Mouse (Mus musculus) heart, embryonic 14.5 days (tissue): Measurements from ENCODE around the gene Inha. TPM values are rescaled to one million over a fixed set of nuclear protein-coding genes. Genes with fewer than 3 reads are reported as not detected.
A peak's percentile ranks its signal among the peaks of the same experiment; 100 is the strongest.

ENCODE experiments used
- ATAC-seq: fragments of 200-750 bp; cut with Nextera tagmentation; 2 replicates; pipeline ENCODE4 v1.8.0; 2017; ENCODE audit warnings: low read depth, moderate TSS enrichment; ENCODE audit not compliant: insufficient number of reproducible peaks, insufficient read depth, low FRiP score
- H3K27ac ChIP-seq, 2 experiments: fragments of 200-500 bp in 1 of 2; fragments of 300-500 bp in 1 of 2; sonication (generic) in 1 of 2; replicated peaks in 1 of 2; 2 replicates each; pipeline ENCODE4 v1.5.1; 2012 to 2014; ENCODE audit warnings: low read depth in 2 of 2, low read length in 2 of 2, control low read depth in 1 of 2, mild to moderate bottlenecking in 1 of 2, mixed read lengths in 1 of 2; ENCODE audit not compliant: control insufficient read depth in 1 of 2, insufficient read depth in 1 of 2
- H3K27me3 ChIP-seq: fragments of 300-500 bp; sonication (generic); 2 replicates; pipeline ENCODE4 v1.6.1; 2014; ENCODE audit warnings: mild to moderate bottlenecking, low read length, control low read depth; ENCODE audit not compliant: control insufficient read depth, insufficient read depth
- H3K36me3 ChIP-seq: fragments of 300-500 bp; sonication (generic); 2 replicates; pipeline ENCODE4 v1.6.1; 2014; ENCODE audit warnings: mild to moderate bottlenecking, control low read depth, low read length, mixed read lengths; ENCODE audit not compliant: control insufficient read depth, insufficient read depth
- H3K4me1 ChIP-seq, 2 experiments: fragments of 200-500 bp in 1 of 2; fragments of 300-500 bp in 1 of 2; sonication (generic) in 1 of 2; 2 replicates each; pipeline ENCODE4 v1.6.1; 2012 to 2014; ENCODE audit warnings: low read length in 2 of 2, control low read depth in 1 of 2, mixed read lengths in 1 of 2; ENCODE audit not compliant: control insufficient read depth in 2 of 2, insufficient read depth in 2 of 2
- H3K4me2 ChIP-seq: fragments of 300-500 bp; sonication (generic); 2 replicates; pipeline ENCODE4 v1.6.1; 2014; ENCODE audit warnings: mild to moderate bottlenecking, low read length
- H3K4me3 ChIP-seq, 2 experiments: fragments of 200-500 bp in 1 of 2; fragments of 300-500 bp in 1 of 2; sonication (generic) in 1 of 2; 2 replicates each; pipeline ENCODE4 v1.5.1; 2012 to 2014; ENCODE audit warnings: low read length in 2 of 2, mild to moderate bottlenecking in 2 of 2, control low read depth in 1 of 2, low read depth in 1 of 2, moderate library complexity in 1 of 2; ENCODE audit not compliant: control insufficient read depth in 1 of 2, insufficient read depth in 1 of 2
- H3K9ac ChIP-seq: fragments of 300-500 bp; sonication (generic); 2 replicates; pipeline ENCODE4 v1.6.1; 2014; ENCODE audit warnings: mild to moderate bottlenecking, low read length
- H3K9me3 ChIP-seq: fragments of 300-500 bp; sonication (generic); 2 replicates; pipeline ENCODE4 v1.6.1; 2016; ENCODE audit warnings: low read length, control low read depth; ENCODE audit not compliant: control insufficient read depth
- WGBS: fragments of 180-500 bp; shearing (Covaris S2); extraction: QIAGEN DNeasy Blood & Tissue Kit; methylation state at CpG from one replicate; pipeline ENCODE4 v1.1.7; 2014; 5-methylcytosine and 5-hydroxymethylcytosine counted together
- polyA plus RNA-seq: library from polyadenylated mRNA; unstranded; fragments of >200 nt; fragmentation: Nextera tagmentation; extraction: Ambion mirVana; gene quantifications from 2 replicates; pipeline ENCODE4 v1.2.1, GENCODE M21; 2014

Inha gene
- polyA plus RNA-seq, 1 experiment from 2014 or later = 3.9 TPM

DNA sequence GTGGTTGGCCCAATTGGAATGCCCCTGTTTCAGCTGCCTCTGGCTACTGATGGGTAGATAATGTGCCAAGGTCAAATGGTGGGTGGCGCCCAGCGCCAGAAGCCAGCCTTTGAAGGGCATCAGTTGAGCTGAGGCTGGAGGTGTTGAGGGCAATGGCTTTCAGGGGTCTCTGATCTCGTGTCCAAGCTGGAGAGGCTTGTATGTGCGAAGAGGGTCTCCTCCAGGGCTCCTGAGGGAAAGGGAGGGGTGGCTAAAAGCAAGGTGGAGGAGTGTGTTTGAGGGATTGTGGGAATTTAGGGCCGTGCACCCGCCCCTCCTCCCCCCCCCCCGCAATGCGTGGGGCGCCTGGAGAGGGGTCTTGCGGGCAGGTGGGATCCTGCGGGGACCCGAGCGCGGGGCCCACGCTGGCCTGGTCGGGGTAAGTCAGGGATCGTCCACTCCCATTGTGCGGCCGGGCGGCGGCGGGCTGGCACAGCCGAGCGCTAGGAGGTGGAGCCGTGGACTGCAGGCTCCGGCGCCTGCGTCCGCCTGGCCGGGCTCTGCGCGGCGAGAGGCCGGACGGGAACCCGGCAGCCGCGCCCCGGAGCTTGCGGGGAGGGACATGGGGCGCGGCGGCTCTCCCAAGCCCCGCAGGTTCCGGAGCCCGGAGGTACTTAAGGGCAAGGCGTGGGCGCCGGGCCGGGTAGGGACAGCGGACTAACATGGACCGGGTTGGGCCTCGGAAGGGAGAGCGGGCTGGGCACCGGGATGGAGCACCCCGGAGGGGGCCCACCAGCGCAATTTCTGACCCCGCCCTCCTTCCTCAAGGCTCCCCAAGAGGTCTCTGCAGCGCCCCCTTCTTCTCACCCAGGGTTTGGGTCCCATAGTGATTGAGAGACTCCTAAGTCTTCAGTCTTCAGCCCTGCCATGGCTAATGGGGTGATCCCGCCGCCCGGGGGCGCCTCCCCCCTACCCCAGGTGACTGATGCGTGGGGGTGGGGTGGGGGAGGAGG lies 39.4 kb downstream of the Inha start, which contains the start of gene Slc4a3:
Gene Slc4a3 (plus strand): TSS at position 302 of the 992 bp plus-strand sequence.
- H3K9me3 ChIP-seq = no peaks in the 10 kb centered on the region
- H3K27me3 ChIP-seq = no peaks in the 10 kb centered on the region
- H3K4me2 ChIP-seq = peak within 1 kb of the TSS; percentile 78
- peak within 1 kb of the TSS; percentile 79 for H3K9ac ChIP-seq
- peak within 1 kb of the TSS; percentile 54 to 74 for H3K4me3 ChIP-seq
- peaks cover 21% of the 10 kb centered on the region for H3K36me3 ChIP-seq
- peak; percentile 71 for ATAC-seq
- peaks cover 22 to 35% of the 10 kb centered on the region in 2 experiments for H3K4me1 ChIP-seq
- 1% methylated on average over 48 of the region's 64 CpGs for WGBS
- H3K27ac ChIP-seq = peak within 1 kb of the TSS; percentile 76 to 88

- Histone ChIP-seq H3K4me3 (peak overlapping the region in 1 of 2 experiments; percentile 54; a peak in 1 of 4 replicates), H3K27ac (peak overlapping the region in 1 of 2 experiments; percentile 88; a peak in 2 of 4 replicates), H3K36me3 (peaks cover 32% of the 10 kb centered on the region), H3K9me3 (no peaks in the 10 kb centered on the region), H3K27me3 (no peaks in the 10 kb centered on the region), H3K9ac (peak overlapping the region; percentile 79; the same call in 1 of the 2 replicates), H3K4me1 (peaks cover 22 to 35% of the 10 kb centered on the region in 2 experiments), H3K4me2 (peak overlapping the region; percentile 78)
- WGBS = 93% methylated on average over 13 of the region's 13 CpGs
- no peak for ATAC-seq
These were observed 40.5 kb downstream of the Inha start for GRCm38 (mm10) chr1:75547351-75547750.

- Histone ChIP-seq H3K9me3 (no peaks in the 10 kb centered on the region), H3K4me2 (no peak overlapping the region), H3K4me1 (peaks cover 22 to 35% of the 10 kb centered on the region in 2 experiments), H3K9ac (no peak overlapping the region), H3K27ac (0 out of 4 replicates have a peak overlapping the region, but pooled peaks of 1 of the 2 experiments have one; percentile 64), H3K36me3 (peaks cover 39% of the 10 kb centered on the region), H3K4me3 (no peak overlapping the region), H3K27me3 (no peaks in the 10 kb centered on the region)
- ATAC-seq = no peak
- WGBS = 89% methylated on average over 3 of the region's 3 CpGs
These were observed 41.2 kb downstream of the Inha start for GRCm38 (mm10) chr1:75548083-75548482.

DNA sequence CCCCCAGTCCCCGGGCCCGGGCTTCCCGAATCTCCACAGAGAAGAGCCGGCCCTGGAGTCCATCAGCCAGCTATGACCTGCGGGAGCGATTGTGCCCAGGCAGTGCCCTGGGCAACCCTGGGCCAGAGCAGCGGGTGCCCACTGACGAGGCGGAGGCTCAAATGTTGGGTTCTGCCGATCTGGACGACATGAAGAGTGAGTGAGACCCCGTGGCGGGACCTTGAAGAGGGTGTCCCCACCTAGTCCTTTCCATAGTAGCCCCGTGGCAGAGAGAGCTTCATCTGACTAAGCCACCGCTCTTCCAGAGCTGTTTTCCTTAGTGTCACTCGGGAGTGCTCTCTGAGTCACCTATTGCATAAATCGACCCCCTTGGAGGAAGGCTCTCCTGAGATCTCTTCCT lies 42.0 kb downstream of the Inha start:
- Histone ChIP-seq H3K4me1 (peaks cover 22 to 35% of the 10 kb centered on the region in 2 experiments), H3K9me3 (no peaks in the 10 kb centered on the region), H3K27me3 (no peaks in the 10 kb centered on the region), H3K27ac (peak overlapping the region in 1 of 2 experiments; percentile 64; a peak in 2 of 4 replicates), H3K36me3 (peaks cover 47% of the 10 kb centered on the region), H3K4me3 (no peak overlapping the region), H3K9ac (peak overlapping the region; percentile 50; the same call in 1 of the 2 replicates), H3K4me2 (peak overlapping the region; percentile 29; the same call in 1 of the 2 replicates)
- WGBS = 85% methylated on average over 17 of the region's 17 CpGs
- ATAC-seq = no peak

- WGBS = 47% methylated on average over 17 of the region's 17 CpGs
- Histone ChIP-seq H3K36me3 (peaks cover 54% of the 10 kb centered on the region), H3K9me3 (no peaks in the 10 kb centered on the region), H3K4me2 (peak overlapping the region; percentile 29), H3K4me3 (no peak overlapping the region), H3K27me3 (no peaks in the 10 kb centered on the region), H3K27ac (peak overlapping the region; percentile 35 to 64; a peak in 3 of 4 replicates), H3K4me1 (peaks cover 22 to 35% of the 10 kb centered on the region in 2 experiments), H3K9ac (peak overlapping the region; percentile 50; the same call in 1 of the 2 replicates)
- ATAC-seq = no peak
These were observed 42.7 kb downstream of the Inha start for GRCm38 (mm10) chr1:75549289-75550279.

DNA sequence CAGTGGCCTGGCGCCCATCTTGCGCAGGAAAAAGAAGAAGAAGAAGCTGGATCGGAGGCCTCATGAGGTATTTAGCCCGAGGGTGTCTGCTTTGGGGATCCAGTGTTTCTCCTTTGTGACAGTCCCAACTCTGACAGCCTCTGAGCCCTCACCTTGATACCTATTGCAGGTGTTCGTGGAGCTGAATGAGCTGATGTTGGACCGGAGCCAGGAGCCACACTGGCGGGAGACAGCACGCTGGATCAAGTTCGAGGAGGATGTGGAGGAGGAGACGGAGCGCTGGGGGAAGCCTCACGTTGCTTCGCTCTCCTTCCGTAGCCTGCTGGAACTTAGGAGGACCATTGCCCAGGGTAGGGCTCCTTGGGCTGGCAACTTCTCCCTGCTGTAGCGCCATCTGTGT lies 43.7 kb downstream of the Inha start:
- Histone ChIP-seq H3K9me3 (no peaks in the 10 kb centered on the region), H3K4me1 (peaks cover 19 to 31% of the 10 kb centered on the region in 2 experiments), H3K27me3 (no peaks in the 10 kb centered on the region), H3K4me2 (no peak overlapping the region), H3K36me3 (peaks cover 64% of the 10 kb centered on the region), H3K9ac (no peak overlapping the region), H3K4me3 (no peak overlapping the region), H3K27ac (no peak overlapping the region)
- no peak for ATAC-seq
- 80% methylated on average over 15 of the region's 15 CpGs for whole genome bisulfite sequencing

- Histone ChIP-seq H3K27ac (no peak overlapping the region), H3K9ac (no peak overlapping the region), H3K4me1 (peaks cover 10 to 21% of the 10 kb centered on the region in 2 experiments), H3K27me3 (0 out of 2 replicates have a peak, but pooled peaks cover 3% of the 10 kb centered on the region), H3K9me3 (no peaks in the 10 kb centered on the region), H3K4me3 (no peak overlapping the region), H3K36me3 (peaks cover 80% of the 10 kb centered on the region), H3K4me2 (no peak overlapping the region)
- WGBS = 84% methylated on average over 7 of the region's 7 CpGs
- ATAC-seq = no peak
These were observed 48.8 kb downstream of the Inha start for GRCm38 (mm10) chr1:75555680-75556079.
